15 mouse cellular contexts compared by ENCODE assay signal in genomic region chr19:7149158-7149685, GRCm38 (mm10). TPM values are rescaled to one million over a fixed set of nuclear protein-coding genes. Genes with fewer than 3 reads are reported as not detected.
DNase-seq lines count a peak whose midpoint lies in the region; ATAC-seq lines count a peak whose summit lies in the region.
"Had no signal": no experiment of that assay in that cellular context is flagged by ENCODE, and none has a peak within 500 bp of the region (broad histone marks: within the 10 kb centered on the region; RNA-seq: fewer than 3 reads in every experiment).

No protein-coding gene starts in this region.

- DNase-seq in midbrain, embryonic 11.5 days (ENCODE audit: low spot score, missing footprints) = no peak
- DNase-seq in midbrain, embryonic 14.5 days = no peak
- no peak for DNase-seq in embryonic facial prominence, embryonic 10.5 days (ENCODE audit: low spot score)
- no peak for DNase-seq in kidney, postnatal 36 days
- DNase-seq: adrenal gland, adult 8-10 months; gastrocnemius, postnatal 36 days had no signal

- no peaks in the 10 kb centered on the region for H3K36me3 ChIP-seq in heart, embryonic 12.5 days
- no peaks in the 10 kb centered on the region for H3K36me3 ChIP-seq in heart, embryonic 11.5 days (ENCODE audit: control insufficient read depth, insufficient read depth, low read length)
- no peaks in the 10 kb centered on the region for H3K36me3 ChIP-seq in midbrain, embryonic 11.5 days (ENCODE audit: control insufficient read depth, insufficient read depth, low read length)
- H3K36me3 ChIP-seq in midbrain, embryonic 14.5 days (ENCODE audit: control insufficient read depth, insufficient read depth, low read length) = no peaks in the 10 kb centered on the region
- no peaks in the 10 kb centered on the region for H3K36me3 ChIP-seq in embryonic facial prominence, embryonic 10.5 days (replicated peaks)
- H3K36me3 ChIP-seq in forebrain, embryonic 13.5 days (ENCODE audit: poor library complexity, severe bottlenecking) = no peaks in the 10 kb centered on the region; the same call in 1 of the 2 replicates
- H3K36me3 ChIP-seq: G1E; lung, embryonic 15.5 days had no signal

- no peak overlapping the region for H3K4me2 ChIP-seq in heart, embryonic 12.5 days
- H3K4me2 ChIP-seq in heart, embryonic 11.5 days = no peak overlapping the region
- no peak overlapping the region for H3K4me2 ChIP-seq in midbrain, embryonic 11.5 days
- H3K4me2 ChIP-seq in midbrain, embryonic 14.5 days (ENCODE audit: low read length) = no peak overlapping the region
- no peak overlapping the region for H3K4me2 ChIP-seq in forebrain, embryonic 13.5 days
- H3K4me2 ChIP-seq: lung, embryonic 15.5 days had no signal

- H3K27me3 ChIP-seq in heart, embryonic 12.5 days (replicated peaks) = peaks cover 68% of the 10 kb centered on the region
- peaks cover 42% of the 10 kb centered on the region for H3K27me3 ChIP-seq in heart, embryonic 11.5 days (ENCODE audit: control insufficient read depth, insufficient read depth, low read length)
- H3K27me3 ChIP-seq in midbrain, embryonic 11.5 days (ENCODE audit: control insufficient read depth, insufficient read depth, low read length) = peaks cover 14% of the 10 kb centered on the region
- no peaks in the 10 kb centered on the region for H3K27me3 ChIP-seq in midbrain, embryonic 14.5 days (ENCODE audit: control insufficient read depth, insufficient read depth, low read length)
- peaks cover 93% of the 10 kb centered on the region for H3K27me3 ChIP-seq in embryonic facial prominence, embryonic 10.5 days (replicated peaks; ENCODE audit: low read depth, poor library complexity, severe bottlenecking)
- peaks cover 6% of the 10 kb centered on the region; the same call in 1 of the 2 replicates for H3K27me3 ChIP-seq in forebrain, embryonic 13.5 days

- no peak overlapping the region for H3K4me3 ChIP-seq in heart, embryonic 12.5 days
- H3K4me3 ChIP-seq in heart, embryonic 11.5 days (ENCODE audit: low read depth, low read length) = no peak overlapping the region
- H3K4me3 ChIP-seq in midbrain, embryonic 11.5 days (ENCODE audit: low read depth, low read length) = no peak overlapping the region
- H3K4me3 ChIP-seq in midbrain, embryonic 14.5 days (replicated peaks; ENCODE audit: low read depth, low read length) = no peak overlapping the region
- H3K4me3 ChIP-seq in embryonic facial prominence, embryonic 10.5 days = no peak overlapping the region
- no peak overlapping the region for H3K4me3 ChIP-seq in forebrain, embryonic 13.5 days
- H3K4me3 ChIP-seq: lung, embryonic 15.5 days had no signal

- no peaks in the 10 kb centered on the region for H3K9me3 ChIP-seq in heart, embryonic 12.5 days (replicated peaks)
- H3K9me3 ChIP-seq in heart, embryonic 11.5 days (replicated peaks; ENCODE audit: control insufficient read depth, low read length) = no peaks in the 10 kb centered on the region
- H3K9me3 ChIP-seq in midbrain, embryonic 11.5 days (ENCODE audit: control insufficient read depth, low read length) = no peaks in the 10 kb centered on the region
- no peaks in the 10 kb centered on the region for H3K9me3 ChIP-seq in midbrain, embryonic 14.5 days (ENCODE audit: control insufficient read depth, low read length)
- H3K9me3 ChIP-seq in embryonic facial prominence, embryonic 10.5 days = no peaks in the 10 kb centered on the region
- no peaks in the 10 kb centered on the region for H3K9me3 ChIP-seq in forebrain, embryonic 13.5 days (replicated peaks)
- H3K9me3 ChIP-seq: G1E; lung, embryonic 15.5 days had no signal

- H3K27ac ChIP-seq in heart, embryonic 12.5 days (ENCODE audit: poor library complexity, severe bottlenecking) = no peak overlapping the region
- H3K27ac ChIP-seq in heart, embryonic 11.5 days (ENCODE audit: low read depth, low read length) = no peak overlapping the region
- H3K27ac ChIP-seq in midbrain, embryonic 11.5 days (ENCODE audit: low read depth, low read length) = no peak overlapping the region
- H3K27ac ChIP-seq in midbrain, embryonic 14.5 days (replicated peaks; ENCODE audit: low read depth, low read length) = no peak overlapping the region
- peak overlapping the region; percentile 54; the same call in 1 of the 2 replicates for H3K27ac ChIP-seq in embryonic facial prominence, embryonic 10.5 days (replicated peaks)
- peak overlapping the region; percentile 79 for H3K27ac ChIP-seq in forebrain, embryonic 13.5 days
- H3K27ac ChIP-seq: kidney, postnatal 0 days; lung, embryonic 15.5 days had no signal

- WGBS in heart, embryonic 12.5 days = 71% methylated on average over 7 of the region's 7 CpGs
- WGBS in heart, embryonic 11.5 days (ENCODE audit: insufficient replicate concordance) = 66% methylated on average over 7 of the region's 7 CpGs
- WGBS in midbrain, embryonic 11.5 days = 71% methylated on average over 7 of the region's 7 CpGs
- WGBS in midbrain, embryonic 14.5 days = 53% methylated on average over 7 of the region's 7 CpGs
- 69% methylated on average over 7 of the region's 7 CpGs for WGBS in embryonic facial prominence, embryonic 10.5 days
- 72% methylated on average over 7 of the region's 7 CpGs for WGBS in forebrain, embryonic 13.5 days

- peaks cover 25% of the 10 kb centered on the region for H3K4me1 ChIP-seq in heart, embryonic 12.5 days (replicated peaks)
- H3K4me1 ChIP-seq in heart, embryonic 11.5 days (ENCODE audit: control insufficient read depth, insufficient read depth, low read length) = peaks cover 15% of the 10 kb centered on the region
- H3K4me1 ChIP-seq in midbrain, embryonic 11.5 days (ENCODE audit: control insufficient read depth, insufficient read depth, low read length) = peaks cover 36% of the 10 kb centered on the region
- peaks cover 48% of the 10 kb centered on the region for H3K4me1 ChIP-seq in midbrain, embryonic 14.5 days (ENCODE audit: control insufficient read depth, insufficient read depth, low read length)
- peaks cover 78% of the 10 kb centered on the region for H3K4me1 ChIP-seq in embryonic facial prominence, embryonic 10.5 days
- H3K4me1 ChIP-seq in forebrain, embryonic 13.5 days = peaks cover 86% of the 10 kb centered on the region

- no peak for ATAC-seq in heart, embryonic 12.5 days (ENCODE audit: insufficient number of reproducible peaks, low FRiP score)
- no peak for ATAC-seq in heart, embryonic 11.5 days (replicated peaks; ENCODE audit: insufficient number of reproducible peaks, low FRiP score, low TSS enrichment)
- ATAC-seq in midbrain, embryonic 11.5 days (ENCODE audit: low FRiP score) = 0 out of 2 replicates have a peak, but pooled peaks have one; percentile 15
- ATAC-seq in midbrain, embryonic 14.5 days (ENCODE audit: low FRiP score, low TSS enrichment) = no peak
- no peak for ATAC-seq in forebrain, embryonic 13.5 days
- no peak for ATAC-seq in monocyte, adult 5-6 weeks (replicated peaks; ENCODE audit: insufficient number of reproducible peaks, low FRiP score, low TSS enrichment, poor library complexity, severe bottlenecking)
- ATAC-seq: intestine, embryonic 16.5 days had no signal

- H3K9ac ChIP-seq in heart, embryonic 12.5 days = 0 out of 2 replicates have a peak overlapping the region, but pooled peaks have one; percentile 12
- no peak overlapping the region for H3K9ac ChIP-seq in heart, embryonic 11.5 days (ENCODE audit: low read depth, low read length)
- H3K9ac ChIP-seq in midbrain, embryonic 11.5 days (ENCODE audit: low read length) = no peak overlapping the region
- no peak overlapping the region for H3K9ac ChIP-seq in midbrain, embryonic 14.5 days (replicated peaks; ENCODE audit: low read length)
- no peak overlapping the region for H3K9ac ChIP-seq in forebrain, embryonic 13.5 days
- H3K9ac ChIP-seq: lung, embryonic 15.5 days had no signal

RNA-seq across cellular contexts. Expression of gene Flrt1, which starts 43.7 kb away (rescaled TPM):
- 0.81 and 0.87 TPM in 2 replicates for polyA plus RNA-seq in heart, embryonic 12.5 days (2016; fragmentation: Nextera tagmentation; extraction: Ambion mirVana)
- polyA plus RNA-seq in heart, embryonic 11.5 days (2014; fragmentation: Nextera tagmentation; extraction: Ambion mirVana) = 0.79 and 0.97 TPM in 2 replicates
- 7.5 and 8.2 TPM in 2 replicates for polyA plus RNA-seq in midbrain, embryonic 11.5 days (2014; fragmentation: Nextera tagmentation; extraction: Ambion mirVana)
- polyA plus RNA-seq in midbrain, embryonic 14.5 days (2014; fragmentation: Nextera tagmentation; extraction: Ambion mirVana) = 7.0 and 10.2 TPM in 2 replicates
- 2.5 and 2.9 TPM in 2 replicates for polyA plus RNA-seq in embryonic facial prominence, embryonic 10.5 days (2016; fragmentation: Nextera tagmentation; extraction: Ambion mirVana)
- 10.4 and 11.3 TPM in 2 replicates for polyA plus RNA-seq in forebrain, embryonic 13.5 days (2015; fragmentation: Nextera tagmentation; extraction: Ambion mirVana)
- 0.10 TPM in 1 of 3 replicates, not detected in the others for total RNA-seq in monocyte, adult 5-6 weeks (2017)
- total RNA-seq: megakaryocyte, adult 5-6 weeks had no signal
- polyA plus RNA-seq: G1E had no signal

RNA-seq across cellular contexts. Expression of gene Otub1, which starts 56.9 kb away (rescaled TPM):
- polyA plus RNA-seq in heart, embryonic 12.5 days (2016; fragmentation: Nextera tagmentation; extraction: Ambion mirVana) = 151 and 154 TPM in 2 replicates
- 172 and 186 TPM in 2 replicates for polyA plus RNA-seq in heart, embryonic 11.5 days (2014; fragmentation: Nextera tagmentation; extraction: Ambion mirVana)
- polyA plus RNA-seq in midbrain, embryonic 11.5 days (2014; fragmentation: Nextera tagmentation; extraction: Ambion mirVana) = 241 and 252 TPM in 2 replicates
- 244 and 263 TPM in 2 replicates for polyA plus RNA-seq in midbrain, embryonic 14.5 days (2014; fragmentation: Nextera tagmentation; extraction: Ambion mirVana)
- 275 and 276 TPM in 2 replicates for polyA plus RNA-seq in embryonic facial prominence, embryonic 10.5 days (2016; fragmentation: Nextera tagmentation; extraction: Ambion mirVana)
- polyA plus RNA-seq in forebrain, embryonic 13.5 days (2015; fragmentation: Nextera tagmentation; extraction: Ambion mirVana) = 242 and 249 TPM in 2 replicates
- total RNA-seq in monocyte, adult 5-6 weeks (2017) = 71.4 to 75.8 TPM (median 73.8 TPM) in 3 replicates

Comparison
In these comparisons a context has a peak if more than half of its experiments do, and no peak if none do; other contexts are left out.
1. H3K27ac ChIP-seq: peak in embryonic facial prominence, embryonic 10.5 days (single experiment) and forebrain, embryonic 13.5 days (single experiment); none in heart, embryonic 12.5 days (single experiment), heart, embryonic 11.5 days (single experiment), midbrain, embryonic 11.5 days (single experiment) and midbrain, embryonic 14.5 days (single experiment).